Mouse (Mus musculus) spleen, postnatal 14 days (tissue): ENCODE results near the gene Gm20517.
"Not testable (repeated sequence)": the region's sequence is repeated elsewhere in the genome, so short reads cannot be mapped to it uniquely, and the experiment has no call there.

Experiments used
- DNase-seq, 2 experiments: peaks; one replicate each; pipeline ENCODE4 v3.0.0; 2021 to 2022; ENCODE audit warnings: low spot score in 2 of 2

Gm20517 gene

GRCm38 (mm10) chr17:47627791-47628190, 16.4 kb downstream of the Gm20517 start:
- DNase-seq = no peak

GRCm38 (mm10) chr17:47628851-47629676, 17.7 kb downstream of the Gm20517 start:
- DNase-seq = peak; percentile 92 to 95

- DNase-seq = peak in 1 of 2 experiments; percentile 49
Observed at GRCm38 (mm10) chr17:47629717-47630677, 18.6 kb downstream of the Gm20517 start.

- DNase-seq = no peak
Observed at GRCm38 (mm10) chr17:47630678-47631065, 19.3 kb downstream of the Gm20517 start, which contains the start of gene Usp49. Usp49 (plus strand) TSS chr17:47630690.

GRCm38 (mm10) chr17:47632181-47632840, 20.9 kb downstream of the Gm20517 start:
- DNase-seq = no peak

GRCm38 (mm10) chr17:47633999-47634770, 22.8 kb downstream of the Gm20517 start:
- DNase-seq = no peak

GRCm38 (mm10) chr17:47642992-47643391, 31.6 kb downstream of the Gm20517 start:
- DNase-seq = no peak

- DNase-seq = peak; percentile 33 to 57
Observed at GRCm38 (mm10) chr17:47646683-47647082, 35.3 kb downstream of the Gm20517 start.

GRCm38 (mm10) chr17:47648966-47649365, 37.6 kb downstream of the Gm20517 start:
- DNase-seq = no peak

GRCm38 (mm10) chr17:47651953-47652352, 40.6 kb downstream of the Gm20517 start:
- no peak for DNase-seq

- DNase-seq = not testable (repeated sequence)
Observed at GRCm38 (mm10) chr17:47654346-47654745, 43.0 kb downstream of the Gm20517 start.

GRCm38 (mm10) chr17:47655697-47656096, 44.3 kb downstream of the Gm20517 start:
- DNase-seq = no peak

GRCm38 (mm10) chr17:47657901-47658300, 46.5 kb downstream of the Gm20517 start:
- DNase-seq = no peak

- no peak for DNase-seq
Observed at GRCm38 (mm10) chr17:47658741-47659243, 47.4 kb downstream of the Gm20517 start.

- DNase-seq = no peak
Observed at GRCm38 (mm10) chr17:47663009-47663713, 51.8 kb downstream of the Gm20517 start.

- DNase-seq = no peak
Observed at GRCm38 (mm10) chr17:47664474-47664873, 53.1 kb downstream of the Gm20517 start.

GRCm38 (mm10) chr17:47669166-47669565, 57.8 kb downstream of the Gm20517 start:
- DNase-seq = no peak

- no peak for DNase-seq
Observed at GRCm38 (mm10) chr17:47671988-47672310, 60.6 kb downstream of the Gm20517 start.

- no peak for DNase-seq
Observed at GRCm38 (mm10) chr17:47672311-47673111, 61.1 kb downstream of the Gm20517 start.
